Mouse (Mus musculus): ENCODE data around the gene Gm10272.
"Not testable (repeated sequence)": the region's sequence is repeated elsewhere in the genome, so short reads cannot be mapped to it uniquely, and the experiment has no call there.

Gene Gm10272

GRCm38 (mm10) chr10:77728280-77728679 is 21.9 kb downstream of the Gm10272 start:
- DNase-seq (ENCODE audit: low read depth, low spot score): peak; percentile 40

- DNase-seq (ENCODE audit: low read depth, low spot score): peak; percentile 63
Observed at GRCm38 (mm10) chr10:77729241-77729640, 22.8 kb downstream of the Gm10272 start.

GRCm38 (mm10) chr10:77735928-77736327 is 29.5 kb downstream of the Gm10272 start:
- DNase-seq (ENCODE audit: low read depth, low spot score): peak; percentile 74

GRCm38 (mm10) chr10:77738929-77739328 is 32.5 kb downstream of the Gm10272 start:
- DNase-seq (ENCODE audit: low read depth, low spot score): no peak

- DNase-seq (ENCODE audit: low read depth, low spot score): not testable (repeated sequence)
Observed at GRCm38 (mm10) chr10:77741924-77742688, 35.7 kb downstream of the Gm10272 start, which contains the start of gene Gm18596. Gene Gm18596 (minus strand): TSS chr10:77742638.

- DNase-seq (ENCODE audit: low read depth, low spot score): not testable (repeated sequence)
Observed at GRCm38 (mm10) chr10:77750686-77751085, 44.3 kb downstream of the Gm10272 start.

- DNase-seq (ENCODE audit: low read depth, low spot score): not testable (repeated sequence)
Observed at GRCm38 (mm10) chr10:77751254-77751653, 44.8 kb downstream of the Gm10272 start, which contains the start of gene Gm9736. Gene Gm9736 (minus strand): TSS chr10:77751354.

- not testable (repeated sequence) for DNase-seq (ENCODE audit: low read depth, low spot score)
Observed at GRCm38 (mm10) chr10:77752312-77752711, 45.9 kb downstream of the Gm10272 start.

- peak; percentile 48 for DNase-seq (ENCODE audit: low read depth, low spot score)
Observed at GRCm38 (mm10) chr10:77753448-77753847, 47.0 kb downstream of the Gm10272 start.

Measured in R1 (cell line).